Mouse (Mus musculus) heart, adult 2 months (tissue): ENCODE measurements around the gene Aldh16a1.

Source experiments
- CTCF ChIP-seq: fragments of 200-600 bp; IDR thresholded peaks from 2 replicates; pipeline ENCODE4 v1.8.1; 2022; ENCODE audit warnings: antibody characterized with exemption, mild to moderate bottlenecking, moderate library complexity
- POLR2A ChIP-seq: fragments of 200-500 bp; IDR thresholded peaks from 2 replicates; pipeline ENCODE4 v1.6.1; 2011; ENCODE audit warnings: mild to moderate bottlenecking, low read depth, low read length, control low read depth; ENCODE audit not compliant: insufficient read depth

GRCm38 (mm10) chr7:45122561-45123185, 31.7 kb downstream of the Aldh16a1 start:
- no peak for TF ChIP-seq CTCF
- TF ChIP-seq POLR2A: no peak
